Mouse (Mus musculus): ENCODE measurements around the gene Tmed9. TPM values are rescaled to one million over a fixed set of nuclear protein-coding genes. Genes with fewer than 3 reads are reported as not detected.
"Not testable (repeated sequence)": the region's sequence is repeated elsewhere in the genome, so short reads cannot be mapped to it uniquely, and the experiment has no call there.

Tmed9 gene
- polyA plus RNA-seq, 1 experiment from 2014 or later = 133 TPM

DNA sequence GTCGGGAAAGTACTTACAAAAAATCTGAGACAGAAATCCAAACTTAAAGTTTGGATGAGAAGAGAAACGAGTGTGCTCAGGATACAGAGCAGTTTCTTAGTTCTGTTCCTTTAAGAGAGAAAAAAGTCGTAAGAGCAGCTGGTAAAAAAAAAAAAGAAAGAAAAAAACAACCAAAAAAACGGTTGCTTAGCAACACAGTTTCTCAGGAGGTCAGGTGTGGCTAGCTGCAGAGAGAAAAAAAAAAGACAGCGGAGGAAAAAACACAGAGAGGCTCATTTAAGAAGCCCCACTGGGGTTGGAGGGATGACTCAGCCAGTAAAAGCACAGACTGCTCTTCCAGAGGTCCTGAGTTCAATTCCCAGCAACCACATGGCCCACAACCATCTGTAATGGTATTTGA lies 789 bp downstream of the Tmed9 start:
- WGBS = 61% methylated on average over 5 of the region's 5 CpGs
- Histone ChIP-seq H3K9me3 (ENCODE audit: control insufficient read depth, low read length) (no peaks in the 10 kb centered on the region), H3K4me1 (replicated peaks; ENCODE audit: control insufficient read depth, insufficient read depth, low read length) (peaks cover 14% of the 10 kb centered on the region), H3K27me3 (replicated peaks; ENCODE audit: control insufficient read depth, insufficient read depth, low read length) (no peaks in the 10 kb centered on the region), H3K27ac (ENCODE audit: low read length) (no peak overlapping the region), H3K36me3 (ENCODE audit: control insufficient read depth, insufficient read depth) (no peaks in the 10 kb centered on the region), H3K9ac (replicated peaks; ENCODE audit: low read depth, low read length) (no peak overlapping the region), H3K4me2 (ENCODE audit: low read length) (no peak overlapping the region), H3K4me3 (replicated peaks; ENCODE audit: low read length) (no peak overlapping the region)
- ATAC-seq = no peak

DNA sequence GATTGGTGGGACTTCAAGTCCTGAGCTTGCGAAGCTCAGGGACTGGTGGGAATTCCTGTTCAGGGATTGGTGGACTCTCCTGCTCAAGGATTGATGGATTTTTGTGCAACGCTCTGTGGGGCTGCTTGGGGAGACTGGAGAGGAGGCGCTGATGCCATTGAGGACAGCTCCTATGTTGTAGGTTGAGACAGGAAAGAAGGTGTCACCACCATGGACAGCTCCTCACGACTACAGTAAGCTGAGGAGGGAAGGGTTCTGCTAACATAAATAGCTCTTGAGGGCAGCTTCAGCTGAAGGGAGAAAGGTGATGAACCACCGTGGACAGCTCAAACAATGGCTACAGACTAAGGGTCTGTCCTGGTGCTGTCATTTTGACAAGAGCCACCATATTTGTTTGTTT lies 2.4 kb downstream of the Tmed9 start:
- H3K36me3 ChIP-seq (ENCODE audit: control insufficient read depth, insufficient read depth) = no peaks in the 10 kb centered on the region
- peaks cover 8% of the 10 kb centered on the region for H3K4me1 ChIP-seq (replicated peaks; ENCODE audit: control insufficient read depth, insufficient read depth, low read length)
- H3K4me2 ChIP-seq (ENCODE audit: low read length) = no peak overlapping the region
- 63% methylated on average over 5 of the region's 5 CpGs for WGBS
- H3K9me3 ChIP-seq (ENCODE audit: control insufficient read depth, low read length) = no peaks in the 10 kb centered on the region
- no peak overlapping the region for H3K27ac ChIP-seq (ENCODE audit: low read length)
- no peak overlapping the region for H3K9ac ChIP-seq (replicated peaks; ENCODE audit: low read depth, low read length)
- H3K27me3 ChIP-seq (replicated peaks; ENCODE audit: control insufficient read depth, insufficient read depth, low read length) = no peaks in the 10 kb centered on the region
- H3K4me3 ChIP-seq (replicated peaks; ENCODE audit: low read length) = no peak overlapping the region
- no peak for ATAC-seq

- not testable (repeated sequence) for H3K27me3 ChIP-seq (replicated peaks; ENCODE audit: control insufficient read depth, insufficient read depth, low read length); H3K4me3 ChIP-seq (replicated peaks; ENCODE audit: low read length); H3K9me3 ChIP-seq (ENCODE audit: control insufficient read depth, low read length); H3K27ac ChIP-seq (ENCODE audit: low read length); H3K4me2 ChIP-seq (ENCODE audit: low read length); H3K36me3 ChIP-seq (ENCODE audit: control insufficient read depth, insufficient read depth); H3K4me1 ChIP-seq (replicated peaks; ENCODE audit: control insufficient read depth, insufficient read depth, low read length); ATAC-seq; H3K9ac ChIP-seq (replicated peaks; ENCODE audit: low read depth, low read length)
- WGBS = 88% methylated on average over 7 of the region's 7 CpGs
Measured at GRCm38 (mm10) chr13:55576872-55577271, 3.3 kb downstream of the Tmed9 start.

- no peak overlapping the region for H3K4me2 ChIP-seq (ENCODE audit: low read length)
- 91% methylated on average over 4 of the region's 4 CpGs for WGBS
- H3K36me3 ChIP-seq (ENCODE audit: control insufficient read depth, insufficient read depth) = no peaks in the 10 kb centered on the region
- H3K9ac ChIP-seq (replicated peaks; ENCODE audit: low read depth, low read length) = no peak overlapping the region
- H3K4me1 ChIP-seq (replicated peaks; ENCODE audit: control insufficient read depth, insufficient read depth, low read length) = no peaks in the 10 kb centered on the region
- no peak overlapping the region for H3K4me3 ChIP-seq (replicated peaks; ENCODE audit: low read length)
- H3K27ac ChIP-seq (ENCODE audit: low read length) = no peak overlapping the region
- H3K27me3 ChIP-seq (replicated peaks; ENCODE audit: control insufficient read depth, insufficient read depth, low read length) = no peaks in the 10 kb centered on the region
- no peak for ATAC-seq
- no peaks in the 10 kb centered on the region for H3K9me3 ChIP-seq (ENCODE audit: control insufficient read depth, low read length)
Measured at GRCm38 (mm10) chr13:55578086-55578485, 4.6 kb downstream of the Tmed9 start.

DNA sequence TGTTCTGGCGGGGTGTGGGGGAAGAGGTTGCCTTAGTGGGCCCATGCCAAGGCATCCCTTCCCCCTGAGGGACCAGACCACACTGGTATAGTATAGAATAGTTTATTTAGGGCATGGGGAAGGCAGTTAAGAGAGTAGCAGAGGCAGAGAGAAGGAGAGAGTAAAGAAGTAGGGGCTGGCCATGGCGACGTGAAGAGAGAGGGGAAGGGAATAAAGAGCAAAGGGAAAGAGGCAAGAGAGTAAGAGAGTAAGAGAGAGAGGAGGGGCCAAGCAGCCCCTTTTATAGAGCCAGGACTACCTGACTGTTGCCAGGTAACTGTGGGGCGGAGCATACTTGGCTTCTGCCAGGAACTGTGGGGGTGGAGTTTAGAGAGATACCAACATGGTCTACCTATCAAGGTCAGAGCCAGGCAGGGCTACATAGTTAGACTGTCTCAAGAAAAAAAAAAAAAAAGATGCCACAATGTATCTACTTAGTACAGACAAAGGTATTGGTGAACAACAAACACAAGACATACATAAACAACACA lies 18.5 kb downstream of the Tmed9 start:
- WGBS = 65% methylated on average over 4 of the region's 4 CpGs
- Histone ChIP-seq H3K9ac (replicated peaks; ENCODE audit: low read depth, low read length) (no peak overlapping the region), H3K27ac (ENCODE audit: low read length) (no peak overlapping the region), H3K4me2 (ENCODE audit: low read length) (no peak overlapping the region), H3K9me3 (ENCODE audit: control insufficient read depth, low read length) (no peaks in the 10 kb centered on the region), H3K27me3 (replicated peaks; ENCODE audit: control insufficient read depth, insufficient read depth, low read length) (peaks cover 4% of the 10 kb centered on the region), H3K36me3 (ENCODE audit: control insufficient read depth, insufficient read depth) (peaks cover 12% of the 10 kb centered on the region), H3K4me1 (replicated peaks; ENCODE audit: control insufficient read depth, insufficient read depth, low read length) (peaks cover 14% of the 10 kb centered on the region), H3K4me3 (replicated peaks; ENCODE audit: low read length) (no peak overlapping the region)
- ATAC-seq = no peak

DNA sequence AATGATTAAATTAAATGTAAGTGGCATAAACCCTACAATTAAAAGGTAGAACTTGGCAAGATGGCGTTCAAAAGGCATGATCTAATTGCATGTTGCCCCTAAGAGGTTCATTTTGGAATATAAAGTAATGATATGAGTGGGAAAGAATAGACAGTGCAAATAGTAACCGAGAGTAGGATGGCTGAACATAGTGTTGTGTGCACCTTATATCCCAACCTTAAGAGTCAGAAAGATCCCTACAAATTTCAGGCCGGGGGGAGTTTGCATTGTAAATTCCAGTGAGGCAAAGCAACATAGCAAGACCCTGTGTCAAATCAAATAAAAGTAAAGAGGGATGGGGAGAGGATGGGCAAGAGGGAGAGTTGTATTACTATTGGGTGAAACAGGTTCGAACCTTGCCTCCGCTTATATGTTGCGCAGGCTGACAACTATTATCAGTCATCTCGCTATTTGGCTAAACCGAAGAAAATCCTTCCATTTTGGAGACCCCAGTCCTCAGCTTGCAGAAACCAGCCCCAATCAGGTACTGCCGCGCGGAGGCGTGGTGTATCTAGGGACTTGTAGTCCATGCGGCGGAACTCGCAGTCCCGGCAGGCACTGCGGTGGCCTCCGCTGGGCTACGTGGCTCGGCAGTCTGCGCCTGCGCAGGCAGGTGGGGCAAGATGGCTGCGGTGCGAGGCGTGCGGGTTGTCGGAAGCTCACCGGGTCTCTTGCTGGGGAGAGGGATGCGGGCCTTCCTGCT lies 19.2 kb downstream of the Tmed9 start:
- Histone ChIP-seq H3K27me3 (replicated peaks; ENCODE audit: control insufficient read depth, insufficient read depth, low read length) (peaks cover 4% of the 10 kb centered on the region), H3K9ac (replicated peaks; ENCODE audit: low read depth, low read length) (peak overlapping the region; percentile 75), H3K4me3 (replicated peaks; ENCODE audit: low read length) (peak overlapping the region; percentile 79), H3K36me3 (ENCODE audit: control insufficient read depth, insufficient read depth) (peaks cover 16% of the 10 kb centered on the region), H3K4me1 (replicated peaks; ENCODE audit: control insufficient read depth, insufficient read depth, low read length) (peaks cover 14% of the 10 kb centered on the region), H3K27ac (ENCODE audit: low read length) (peak overlapping the region; percentile 79), H3K4me2 (ENCODE audit: low read length) (peak overlapping the region; percentile 70), H3K9me3 (ENCODE audit: control insufficient read depth, low read length) (no peaks in the 10 kb centered on the region)
- ATAC-seq = peak; percentile 99
- WGBS = 4% methylated on average over 29 of the region's 29 CpGs

DNA sequence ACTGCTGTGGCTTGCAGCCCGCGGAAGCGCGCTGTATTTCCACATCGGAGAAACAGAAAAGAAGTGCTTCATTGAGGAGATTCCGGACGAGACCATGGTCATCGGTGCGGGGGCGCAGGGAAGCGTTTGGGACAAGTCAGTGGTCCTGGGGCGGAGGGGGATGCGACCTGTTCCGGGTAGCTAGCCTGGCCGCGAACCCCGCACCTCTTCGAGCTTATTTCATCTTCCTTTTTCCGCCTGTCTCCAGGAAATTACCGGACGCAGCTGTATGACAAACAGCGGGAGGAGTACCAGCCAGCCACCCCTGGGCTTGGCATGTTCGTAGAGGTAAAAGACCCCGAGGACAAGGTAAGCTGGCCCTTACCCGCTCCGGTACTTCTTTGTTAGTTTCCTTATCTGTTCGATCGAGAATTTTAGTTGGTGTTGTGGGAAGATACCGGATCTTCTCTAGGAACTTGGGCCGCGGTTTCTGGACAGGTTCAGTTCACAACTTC lies 19.8 kb downstream of the Tmed9 start:
- Histone ChIP-seq H3K4me1 (replicated peaks; ENCODE audit: control insufficient read depth, insufficient read depth, low read length) (peaks cover 14% of the 10 kb centered on the region), H3K27ac (ENCODE audit: low read length) (peak overlapping the region; percentile 24; the same call in 1 of the 2 replicates), H3K4me2 (ENCODE audit: low read length) (peak overlapping the region; percentile 70), H3K9me3 (ENCODE audit: control insufficient read depth, low read length) (no peaks in the 10 kb centered on the region), H3K27me3 (replicated peaks; ENCODE audit: control insufficient read depth, insufficient read depth, low read length) (peaks cover 4% of the 10 kb centered on the region), H3K9ac (replicated peaks; ENCODE audit: low read depth, low read length) (peak overlapping the region; percentile 75), H3K4me3 (replicated peaks; ENCODE audit: low read length) (peak overlapping the region; percentile 79), H3K36me3 (ENCODE audit: control insufficient read depth, insufficient read depth) (peaks cover 19% of the 10 kb centered on the region)
- WGBS = under 1% methylated on average over 31 of the region's 31 CpGs
- ATAC-seq = peak; percentile 44

GRCm38 (mm10) chr13:55595375-55595774 lies 21.8 kb downstream of the Tmed9 start:
- H3K4me2 ChIP-seq (ENCODE audit: low read length) = no peak overlapping the region
- H3K9ac ChIP-seq (replicated peaks; ENCODE audit: low read depth, low read length) = no peak overlapping the region
- no peak for ATAC-seq
- peaks cover 4% of the 10 kb centered on the region for H3K27me3 ChIP-seq (replicated peaks; ENCODE audit: control insufficient read depth, insufficient read depth, low read length)
- H3K9me3 ChIP-seq (ENCODE audit: control insufficient read depth, low read length) = no peaks in the 10 kb centered on the region
- no peak overlapping the region for H3K4me3 ChIP-seq (replicated peaks; ENCODE audit: low read length)
- H3K27ac ChIP-seq (ENCODE audit: low read length) = no peak overlapping the region
- WGBS = 74% methylated on average over 12 of the region's 12 CpGs
- peaks cover 19% of the 10 kb centered on the region for H3K36me3 ChIP-seq (ENCODE audit: control insufficient read depth, insufficient read depth)
- peaks cover 19% of the 10 kb centered on the region for H3K4me1 ChIP-seq (replicated peaks; ENCODE audit: control insufficient read depth, insufficient read depth, low read length)

DNA sequence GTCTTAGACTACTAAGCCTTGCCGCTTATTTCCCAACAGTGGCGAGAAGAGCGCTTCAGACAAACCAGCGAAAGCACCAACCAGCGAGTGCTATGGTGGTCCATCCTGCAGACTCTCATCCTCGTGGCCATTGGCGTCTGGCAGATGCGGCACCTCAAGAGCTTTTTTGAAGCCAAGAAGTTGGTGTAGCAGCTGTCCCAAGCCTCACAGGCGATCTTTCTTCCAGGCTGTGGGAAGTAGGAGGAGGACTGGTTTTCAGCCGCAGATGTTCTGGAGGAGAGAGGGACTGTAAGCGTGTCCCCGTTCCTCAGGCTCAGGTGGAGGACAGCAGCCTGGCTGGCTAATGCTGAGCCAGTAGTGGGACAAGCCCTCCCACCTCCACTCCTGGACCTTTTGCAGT lies 23.3 kb downstream of the Tmed9 start:
- H3K4me3 ChIP-seq (replicated peaks; ENCODE audit: low read length) = no peak overlapping the region
- H3K27ac ChIP-seq (ENCODE audit: low read length) = no peak overlapping the region
- no peaks in the 10 kb centered on the region for H3K9me3 ChIP-seq (ENCODE audit: control insufficient read depth, low read length)
- H3K4me1 ChIP-seq (replicated peaks; ENCODE audit: control insufficient read depth, insufficient read depth, low read length) = peaks cover 23% of the 10 kb centered on the region
- peaks cover 19% of the 10 kb centered on the region for H3K36me3 ChIP-seq (ENCODE audit: control insufficient read depth, insufficient read depth)
- no peaks in the 10 kb centered on the region for H3K27me3 ChIP-seq (replicated peaks; ENCODE audit: control insufficient read depth, insufficient read depth, low read length)
- no peak overlapping the region for H3K4me2 ChIP-seq (ENCODE audit: low read length)
- 96% methylated on average over 12 of the region's 12 CpGs for WGBS
- no peak for ATAC-seq
- no peak overlapping the region for H3K9ac ChIP-seq (replicated peaks; ENCODE audit: low read depth, low read length)

Data from forebrain, embryonic 16.5 days (tissue).